Mouse (Mus musculus) forebrain, embryonic 15.5 days (tissue): ENCODE results near the gene Olfr578. TPM values are rescaled to one million over a fixed set of nuclear protein-coding genes. Genes with fewer than 3 reads are reported as not detected.

Source experiments
- ATAC-seq: fragments of 200-750 bp; cut with Nextera tagmentation; replicated peaks from 2 replicates; pipeline ENCODE4 v1.8.0; 2017; ENCODE audit warnings: mild to moderate bottlenecking, moderate TSS enrichment, moderate library complexity
- H3K27ac ChIP-seq: fragments of 300-500 bp; sonication (generic); replicated peaks from 2 replicates; pipeline ENCODE4 v1.5.1; 2015; ENCODE audit warnings: mild to moderate bottlenecking, inconsistent platforms
- H3K27me3 ChIP-seq: fragments of 300-500 bp; sonication (generic); 2 replicates; pipeline ENCODE4 v1.6.1; 2015; ENCODE audit warnings: inconsistent platforms
- H3K36me3 ChIP-seq: fragments of 300-500 bp; sonication (generic); 2 replicates; pipeline ENCODE4 v1.6.1; 2015; ENCODE audit warnings: mild to moderate bottlenecking, inconsistent platforms
- H3K4me1 ChIP-seq: fragments of 300-500 bp; sonication (generic); 2 replicates; pipeline ENCODE4 v1.6.1; 2015; ENCODE audit warnings: inconsistent platforms
- H3K4me2 ChIP-seq: fragments of 300-500 bp; sonication (generic); replicated peaks from 2 replicates; pipeline ENCODE4 v1.6.1; 2015; ENCODE audit warnings: mild to moderate bottlenecking, inconsistent platforms
- H3K4me3 ChIP-seq: fragments of 300-500 bp; sonication (generic); 2 replicates; pipeline ENCODE4 v1.5.1; 2015; ENCODE audit warnings: mild to moderate bottlenecking, inconsistent platforms
- H3K9ac ChIP-seq: fragments of 300-500 bp; sonication (generic); replicated peaks from 2 replicates; pipeline ENCODE4 v1.6.1; 2015; ENCODE audit warnings: mild to moderate bottlenecking, inconsistent platforms
- H3K9me3 ChIP-seq: fragments of 300-500 bp; sonication (generic); 2 replicates; pipeline ENCODE4 v1.6.1; 2016; ENCODE audit warnings: inconsistent platforms
- WGBS: fragments of 180-500 bp; shearing (Covaris S2); methylation state at CpG from one replicate; pipeline ENCODE4 v1.1.7; 2015; ENCODE audit warnings: mixed read lengths; 5-methylcytosine and 5-hydroxymethylcytosine counted together
- polyA plus RNA-seq: library from polyadenylated mRNA; unstranded; fragments of >200 nt; fragmentation: Nextera tagmentation; extraction: Ambion mirVana; gene quantifications from 2 replicates; pipeline ENCODE4 v1.2.1, GENCODE M21; 2015

The Olfr578 gene
- not detected in 2 replicates for polyA plus RNA-seq

DNA sequence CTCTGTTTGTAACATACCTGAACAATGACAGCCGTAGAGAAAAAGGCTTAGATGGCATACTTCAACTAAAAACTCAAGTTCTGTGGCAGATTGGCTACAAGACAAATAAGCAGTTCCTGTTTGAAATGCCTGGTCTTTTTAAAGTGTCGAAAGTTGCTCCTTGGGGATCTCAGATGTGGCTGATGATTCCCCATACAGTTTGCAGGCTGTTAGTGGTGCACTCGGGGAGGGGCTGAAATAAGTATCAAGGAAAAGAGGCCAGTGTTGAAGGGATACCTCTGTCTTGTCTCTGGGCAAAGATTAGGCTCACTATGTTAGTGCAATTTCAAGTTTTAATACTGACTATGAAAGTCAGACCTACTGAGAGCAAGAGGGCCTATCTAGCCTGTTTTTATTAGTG is at the start of gene Olfr578:
Gene Olfr578, minus strand, starts transcription at position 101 of the 400 bp plus-strand sequence.
- H3K9ac ChIP-seq = no peak within 1 kb of the TSS
- no peak for ATAC-seq

DNA sequence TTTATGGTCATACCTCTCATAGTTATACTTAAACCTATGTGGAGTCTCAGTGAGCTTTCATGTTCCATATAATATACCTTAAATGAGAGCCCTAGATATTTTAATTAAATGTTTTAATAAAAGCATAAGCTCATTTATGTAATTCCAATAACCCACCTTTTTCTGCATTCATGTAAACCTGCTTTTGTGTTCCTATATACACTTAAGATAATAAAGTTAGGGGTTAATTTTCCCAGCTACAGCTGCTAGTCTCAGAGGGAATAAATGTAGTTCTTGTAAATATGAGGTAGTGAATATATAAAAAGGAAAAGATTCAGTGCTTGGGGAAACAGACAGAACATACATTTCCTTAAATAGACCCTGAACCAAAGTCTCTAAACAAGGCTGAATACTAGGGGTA is 48.6 kb upstream of the Olfr578 start, which contains the start of gene Olfr582:
Gene Olfr582, plus strand, starts transcription at position 301 of the 400 bp plus-strand sequence.
- Histone ChIP-seq H3K9me3 (no peaks in the 10 kb centered on the region), H3K4me3 (no peak within 1 kb of the TSS)
- no peak for ATAC-seq

More for the DNA sequence above, at the start of gene Olfr578:
- Histone ChIP-seq H3K36me3 (no peaks in the 10 kb centered on the region), H3K9me3 (no peaks in the 10 kb centered on the region), H3K4me1 (no peaks in the 10 kb centered on the region), H3K4me3 (no peak within 1 kb of the TSS), H3K4me2 (no peak within 1 kb of the TSS), H3K27me3 (no peaks in the 10 kb centered on the region), H3K27ac (no peak within 1 kb of the TSS)
- 80% methylated on average over 3 of the region's 3 CpGs for WGBS

DNA sequence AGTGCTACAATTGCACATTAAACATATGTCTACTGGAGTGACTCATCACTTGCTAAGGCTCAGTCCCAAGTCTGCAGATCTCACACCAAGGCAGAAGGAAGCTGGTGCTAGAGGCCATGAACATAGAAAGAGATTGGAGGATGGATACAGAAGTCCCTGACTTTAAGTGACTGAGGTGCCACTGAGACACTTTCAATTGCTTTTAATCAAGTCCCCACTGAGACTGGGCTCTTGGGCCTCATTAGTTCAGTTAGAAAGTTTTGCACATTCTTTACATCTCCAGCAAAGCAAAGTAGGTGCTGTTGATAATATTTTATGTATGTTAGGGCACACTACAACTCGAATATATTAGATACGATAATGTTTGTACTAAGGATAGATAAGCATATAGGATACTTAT is 13.3 kb downstream of the Olfr578 start, which contains the start of gene Olfr577:
Gene Olfr577, minus strand, starts transcription at position 101 of the 400 bp plus-strand sequence.
- 90% methylated on average over 2 of the region's 2 CpGs for WGBS
- H3K4me1 ChIP-seq = no peaks in the 10 kb centered on the region
- no peaks in the 10 kb centered on the region for H3K36me3 ChIP-seq
- H3K27me3 ChIP-seq = no peaks in the 10 kb centered on the region
- no peak within 1 kb of the TSS for H3K27ac ChIP-seq
- no peak within 1 kb of the TSS for H3K9ac ChIP-seq
- H3K4me2 ChIP-seq = no peak within 1 kb of the TSS
- no peak within 1 kb of the TSS for H3K4me3 ChIP-seq
- no peaks in the 10 kb centered on the region for H3K9me3 ChIP-seq
- ATAC-seq = no peak

More for the DNA sequence above, 48.6 kb upstream of the Olfr578 start, which contains the start of gene Olfr582:
- Histone ChIP-seq H3K4me2 (no peak within 1 kb of the TSS), H3K27ac (no peak within 1 kb of the TSS), H3K27me3 (no peaks in the 10 kb centered on the region), H3K9ac (no peak within 1 kb of the TSS), H3K4me1 (no peaks in the 10 kb centered on the region), H3K36me3 (no peaks in the 10 kb centered on the region)

DNA sequence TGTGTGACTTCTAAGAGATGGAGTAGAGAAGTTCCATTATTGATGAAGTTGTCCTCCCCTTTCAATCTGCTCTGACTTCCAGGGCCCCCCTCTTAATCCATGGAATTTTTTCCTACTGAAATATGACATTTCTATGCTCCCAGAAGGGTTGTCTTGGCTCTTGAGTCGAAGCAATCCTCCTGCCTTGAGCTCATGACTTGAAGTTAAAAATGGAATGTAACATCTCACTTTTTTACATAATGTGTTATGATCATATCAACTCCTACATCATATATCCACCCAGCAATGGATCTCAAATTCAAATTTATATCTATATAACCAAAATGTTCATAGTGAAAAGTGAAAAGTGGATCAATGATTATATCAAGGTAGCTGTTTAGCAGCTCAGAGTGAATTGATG is 14.7 kb downstream of the Olfr578 start:
- no peak for ATAC-seq
- 43% methylated on average over 1 of the region's 1 CpGs for WGBS
- no peaks in the 10 kb centered on the region for H3K36me3 ChIP-seq

DNA sequence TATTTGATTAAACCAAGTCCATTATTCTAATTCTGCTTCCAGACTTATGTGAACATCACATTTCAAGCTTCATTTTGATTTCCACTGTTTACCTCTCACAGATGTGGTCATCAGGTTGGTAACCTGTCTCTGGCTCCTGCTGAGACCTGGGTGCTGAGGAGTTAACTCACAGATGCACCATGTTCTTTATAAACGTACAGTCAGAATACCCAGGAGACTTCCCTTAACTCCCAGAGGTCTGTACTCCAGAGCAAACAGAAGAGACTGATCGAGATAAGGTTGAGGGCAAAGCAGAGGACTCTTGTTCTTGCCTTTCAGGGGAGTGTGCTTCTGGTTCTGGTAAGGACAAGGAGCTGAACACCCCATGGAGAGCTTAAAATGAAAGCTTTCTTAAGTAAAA is 26.8 kb downstream of the Olfr578 start, which contains the start of gene Olfr576:
Gene Olfr576, plus strand, starts transcription at position 301 of the 400 bp plus-strand sequence.
- H3K9me3 ChIP-seq = no peaks in the 10 kb centered on the region
- H3K27ac ChIP-seq = no peak within 1 kb of the TSS
- H3K9ac ChIP-seq = no peak within 1 kb of the TSS
- H3K4me2 ChIP-seq = no peak within 1 kb of the TSS
- no peaks in the 10 kb centered on the region for H3K27me3 ChIP-seq
- no peak for ATAC-seq
- 64% methylated on average over 2 of the region's 2 CpGs for WGBS
- H3K4me3 ChIP-seq = no peak within 1 kb of the TSS
- H3K4me1 ChIP-seq = no peaks in the 10 kb centered on the region
- no peaks in the 10 kb centered on the region for H3K36me3 ChIP-seq

More for the DNA sequence above, 14.7 kb downstream of the Olfr578 start:
- H3K27me3 ChIP-seq = no peaks in the 10 kb centered on the region
- no peaks in the 10 kb centered on the region for H3K4me1 ChIP-seq
- H3K4me3 ChIP-seq = no peak overlapping the region
- H3K27ac ChIP-seq = no peak overlapping the region
- H3K9me3 ChIP-seq = no peaks in the 10 kb centered on the region
- H3K9ac ChIP-seq = no peak overlapping the region
- H3K4me2 ChIP-seq = no peak overlapping the region

- no peak for ATAC-seq
- Histone ChIP-seq H3K27me3 (no peaks in the 10 kb centered on the region), H3K4me1 (no peaks in the 10 kb centered on the region), H3K9ac (no peak within 1 kb of the TSS), H3K4me3 (no peak within 1 kb of the TSS), H3K4me2 (no peak within 1 kb of the TSS), H3K27ac (no peak within 1 kb of the TSS), H3K36me3 (no peaks in the 10 kb centered on the region), H3K9me3 (no peaks in the 10 kb centered on the region)
- 71% methylated on average over 1 of the region's 1 CpGs for WGBS
These were observed 30.5 kb downstream of the Olfr578 start, which contains the start of gene Olfr575 for GRCm38 (mm10) chr7:102958593-102958992. Gene Olfr575 (minus strand): TSS chr7:102958775.

- WGBS = 89% methylated on average over 3 of the region's 3 CpGs
- H3K27ac ChIP-seq = no peak overlapping the region
- no peak overlapping the region for H3K4me2 ChIP-seq
- no peaks in the 10 kb centered on the region for H3K27me3 ChIP-seq
- H3K9me3 ChIP-seq = no peaks in the 10 kb centered on the region
- no peak overlapping the region for H3K9ac ChIP-seq
- H3K4me1 ChIP-seq = no peaks in the 10 kb centered on the region
- H3K36me3 ChIP-seq = no peaks in the 10 kb centered on the region
- no peak overlapping the region for H3K4me3 ChIP-seq
- ATAC-seq = no peak
These were observed 31.0 kb downstream of the Olfr578 start for GRCm38 (mm10) chr7:102958137-102958536.

DNA sequence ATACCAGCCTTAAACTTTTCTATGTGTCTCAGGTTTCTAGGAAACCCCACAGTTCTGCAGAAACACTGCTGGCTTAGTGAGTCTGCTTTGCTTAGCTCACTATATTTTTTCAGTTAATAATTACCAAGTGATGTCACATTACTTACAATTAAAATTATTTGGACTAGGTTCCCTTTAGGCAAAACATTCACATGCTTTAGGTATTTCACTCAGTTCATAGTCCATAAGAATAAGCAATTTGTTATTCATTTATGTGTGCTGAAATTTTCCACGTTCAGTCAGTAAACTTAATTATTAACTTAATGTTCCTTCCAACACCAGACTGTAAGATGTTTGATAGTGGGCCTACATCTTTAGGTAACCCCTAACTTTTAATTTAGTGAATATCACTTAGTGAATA is 38.4 kb downstream of the Olfr578 start:
- no peak overlapping the region for H3K27ac ChIP-seq
- WGBS = 74% methylated on average over 1 of the region's 1 CpGs

GRCm38 (mm10) chr7:102948167-102948566 is 41.0 kb downstream of the Olfr578 start, which contains the start of gene Olfr574:
Gene Olfr574 (plus strand): TSS chr7:102948467.
- no peak for ATAC-seq

More for the DNA sequence above, 38.4 kb downstream of the Olfr578 start:
- no peaks in the 10 kb centered on the region for H3K36me3 ChIP-seq
- H3K27me3 ChIP-seq = no peaks in the 10 kb centered on the region
- no peak overlapping the region for H3K9ac ChIP-seq
- no peaks in the 10 kb centered on the region for H3K4me1 ChIP-seq
- H3K9me3 ChIP-seq = no peaks in the 10 kb centered on the region
- H3K4me3 ChIP-seq = no peak overlapping the region
- ATAC-seq = no peak
- no peak overlapping the region for H3K4me2 ChIP-seq

DNA sequence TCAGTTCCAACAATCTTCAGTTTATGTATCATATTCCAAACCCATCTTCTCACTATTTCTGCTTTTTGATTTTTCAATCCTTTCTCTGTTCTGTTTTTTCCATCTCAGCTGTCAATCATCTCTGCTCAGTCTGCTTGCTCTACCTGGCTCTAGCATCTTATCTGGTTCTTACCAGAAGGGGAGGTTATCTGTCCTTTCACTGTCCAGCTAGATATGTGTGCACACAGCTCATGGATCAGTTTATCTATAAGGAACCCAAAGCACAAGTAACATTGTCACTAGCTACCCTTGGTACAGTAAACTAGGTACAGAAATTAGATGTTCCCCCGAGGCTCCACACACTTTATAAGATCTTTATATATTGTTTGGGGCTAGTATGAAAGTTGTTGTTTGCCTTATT is 45.7 kb downstream of the Olfr578 start:
- Histone ChIP-seq H3K27me3 (no peaks in the 10 kb centered on the region), H3K9ac (no peak overlapping the region), H3K27ac (no peak overlapping the region), H3K36me3 (no peaks in the 10 kb centered on the region), H3K4me3 (no peak overlapping the region), H3K4me2 (no peak overlapping the region), H3K9me3 (no peaks in the 10 kb centered on the region), H3K4me1 (no peaks in the 10 kb centered on the region)
- WGBS = 98% methylated on average over 1 of the region's 1 CpGs
- ATAC-seq = no peak

More at GRCm38 (mm10) chr7:102948167-102948566, 41.0 kb downstream of the Olfr578 start, which contains the start of gene Olfr574:
- H3K4me2 ChIP-seq = no peak within 1 kb of the TSS
- H3K4me3 ChIP-seq = no peak within 1 kb of the TSS
- no peaks in the 10 kb centered on the region for H3K4me1 ChIP-seq
- no peaks in the 10 kb centered on the region for H3K9me3 ChIP-seq
- WGBS = 97% methylated on average over 1 of the region's 1 CpGs
- H3K27me3 ChIP-seq = no peaks in the 10 kb centered on the region
- H3K27ac ChIP-seq = no peak within 1 kb of the TSS
- no peaks in the 10 kb centered on the region for H3K36me3 ChIP-seq
- H3K9ac ChIP-seq = no peak within 1 kb of the TSS

DNA sequence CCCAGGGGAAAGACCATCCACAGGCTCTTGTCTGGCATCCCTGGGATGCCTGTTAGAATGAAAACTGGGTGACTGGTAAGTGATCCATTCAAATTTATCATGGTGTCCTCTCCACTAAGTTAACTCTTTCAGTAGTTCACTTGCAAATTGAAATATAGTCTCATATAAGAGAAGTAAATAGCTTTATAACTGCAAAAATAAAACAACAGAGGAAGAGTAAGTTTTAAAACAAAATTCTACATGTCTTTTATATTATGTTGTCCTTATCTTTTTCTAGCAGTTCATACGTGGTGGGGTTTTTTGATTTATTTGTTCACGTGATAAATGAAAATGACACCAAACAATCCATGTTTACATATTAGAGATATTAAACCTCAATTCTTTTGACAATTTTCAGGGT is 46.6 kb downstream of the Olfr578 start, which contains the start of gene Olfr573-ps1:
Gene Olfr573-ps1, minus strand, starts transcription at position 101 of the 400 bp plus-strand sequence.
- ATAC-seq = no peak
- Histone ChIP-seq H3K9me3 (no peaks in the 10 kb centered on the region), H3K9ac (no peak within 1 kb of the TSS), H3K27ac (no peak within 1 kb of the TSS), H3K36me3 (no peaks in the 10 kb centered on the region), H3K4me1 (no peaks in the 10 kb centered on the region), H3K27me3 (no peaks in the 10 kb centered on the region), H3K4me3 (no peak within 1 kb of the TSS), H3K4me2 (no peak within 1 kb of the TSS)
- WGBS = 94% methylated on average over 2 of the region's 2 CpGs
